Mouse (Mus musculus) cortical plate, adult 2 months (tissue): ENCODE measurements around the gene Sema5b. TPM values are rescaled to one million over a fixed set of nuclear protein-coding genes. Genes with fewer than 3 reads are reported as not detected.

ENCODE experiments used
- H3K27ac ChIP-seq: fragments of 200-500 bp; 2 replicates; pipeline ENCODE4 v1.5.1; 2012; ENCODE audit warnings: low read length, control low read depth, inconsistent platforms; ENCODE audit not compliant: insufficient read depth
- H3K4me1 ChIP-seq: fragments of 200-500 bp; 2 replicates; pipeline ENCODE4 v1.6.1; 2011; ENCODE audit warnings: low read length; ENCODE audit not compliant: control insufficient read depth, insufficient read depth
- H3K4me3 ChIP-seq: fragments of 200-500 bp; 2 replicates; pipeline ENCODE4 v1.5.1; 2011; ENCODE audit warnings: mild to moderate bottlenecking, low read length, control low read depth; ENCODE audit not compliant: insufficient read depth
- CTCF ChIP-seq: fragments of 200-500 bp; IDR thresholded peaks from 2 replicates; pipeline ENCODE4 v1.5.1; 2011; ENCODE audit warnings: mild to moderate bottlenecking, control low read depth, low read length; ENCODE audit not compliant: insufficient read depth; ENCODE audit errors: extremely low read depth
- POLR2A ChIP-seq: fragments of 200-500 bp; IDR thresholded peaks from 2 replicates; pipeline ENCODE4 v1.6.1; 2011; ENCODE audit warnings: mild to moderate bottlenecking, low read length, control low read depth; ENCODE audit not compliant: insufficient read depth; ENCODE audit errors: extremely low read depth
- polyA plus RNA-seq: library from polyadenylated mRNA; depleted of rRNA; stranded (reverse); fragments of >200 nt; gene quantifications from 2 replicates; pipeline ENCODE4 v1.2.3, GENCODE M21; 2012

Sema5b gene
- polyA plus RNA-seq, 1 experiment: 18.4 TPM

GRCm38 (mm10) chr16:35570627-35571026 lies 29.7 kb downstream of the Sema5b start:
- no peak for TF ChIP-seq CTCF
- no peak for TF ChIP-seq POLR2A
- H3K4me1 ChIP-seq: no peaks in the 10 kb centered on the region
- no peak overlapping the region for H3K4me3 ChIP-seq
- no peak overlapping the region for H3K27ac ChIP-seq

GRCm38 (mm10) chr16:35573586-35573985 lies 32.6 kb downstream of the Sema5b start:
- H3K4me1 ChIP-seq: no peaks in the 10 kb centered on the region
- TF ChIP-seq CTCF (no peak), POLR2A (no peak)
- no peak overlapping the region for H3K27ac ChIP-seq
- no peak overlapping the region for H3K4me3 ChIP-seq

GRCm38 (mm10) chr16:35577181-35577941 lies 36.4 kb downstream of the Sema5b start:
- TF ChIP-seq CTCF (no peak), POLR2A (no peak)
- Histone ChIP-seq H3K4me1 (no peaks in the 10 kb centered on the region), H3K27ac (no peak overlapping the region), H3K4me3 (no peak overlapping the region)

- no peak overlapping the region for H3K27ac ChIP-seq
- TF ChIP-seq CTCF: no peak
- no peak for TF ChIP-seq POLR2A
Measured at GRCm38 (mm10) chr16:35581299-35581698, 40.4 kb downstream of the Sema5b start.

GRCm38 (mm10) chr16:35583551-35584080 lies 42.7 kb downstream of the Sema5b start:
- TF ChIP-seq CTCF (no peak), POLR2A (no peak)
- H3K27ac ChIP-seq: no peak overlapping the region
- peaks cover 7% of the 10 kb centered on the region for H3K4me1 ChIP-seq
- no peak overlapping the region for H3K4me3 ChIP-seq

More at GRCm38 (mm10) chr16:35581299-35581698, 40.4 kb downstream of the Sema5b start:
- H3K4me1 ChIP-seq: peaks cover 3% of the 10 kb centered on the region; the same call in 1 of the 2 replicates
- no peak overlapping the region for H3K4me3 ChIP-seq

GRCm38 (mm10) chr16:35585126-35585694 lies 44.3 kb downstream of the Sema5b start:
- Histone ChIP-seq H3K4me3 (no peak overlapping the region), H3K4me1 (peaks cover 7% of the 10 kb centered on the region), H3K27ac (no peak overlapping the region)
- TF ChIP-seq CTCF (no peak), POLR2A (no peak)

GRCm38 (mm10) chr16:35587046-35587779 lies 46.3 kb downstream of the Sema5b start:
- H3K4me1 ChIP-seq: peaks cover 7% of the 10 kb centered on the region
- no peak overlapping the region for H3K4me3 ChIP-seq
- TF ChIP-seq CTCF: no peak
- TF ChIP-seq POLR2A: no peak
- H3K27ac ChIP-seq: no peak overlapping the region

- TF ChIP-seq POLR2A: no peak
- TF ChIP-seq CTCF: no peak
- H3K4me3 ChIP-seq: no peak overlapping the region
- H3K4me1 ChIP-seq: peaks cover 7% of the 10 kb centered on the region
- no peak overlapping the region for H3K27ac ChIP-seq
Measured at GRCm38 (mm10) chr16:35587866-35588465, 47.0 kb downstream of the Sema5b start.

GRCm38 (mm10) chr16:35588731-35589151 lies 47.8 kb downstream of the Sema5b start:
- no peak overlapping the region for H3K4me3 ChIP-seq
- TF ChIP-seq CTCF: no peak
- no peak for TF ChIP-seq POLR2A
- peaks cover 7% of the 10 kb centered on the region for H3K4me1 ChIP-seq
- H3K27ac ChIP-seq: no peak overlapping the region
